Mouse (Mus musculus): Measurements from ENCODE around the gene Gpr19.
A peak's percentile ranks its signal among the peaks of the same experiment; 100 is the strongest.

Gene Gpr19

GRCm38 (mm10) chr6:134923670-134924069 is 25.3 kb upstream of the Gpr19 start:
- no peak for DNase-seq (ENCODE audit: extremely low read depth, low read depth)

- DNase-seq (ENCODE audit: extremely low read depth, low read depth) = no peak
Measured at GRCm38 (mm10) chr6:134922511-134923195, 24.3 kb upstream of the Gpr19 start.

- no peak for DNase-seq (ENCODE audit: extremely low read depth, low read depth)
Measured at GRCm38 (mm10) chr6:134921695-134922510, 23.5 kb upstream of the Gpr19 start.

- no peak for DNase-seq (ENCODE audit: extremely low read depth, low read depth)
Measured at GRCm38 (mm10) chr6:134921014-134921694, 22.8 kb upstream of the Gpr19 start.

- DNase-seq (ENCODE audit: extremely low read depth, low read depth) = peak; percentile 83
Measured at GRCm38 (mm10) chr6:134920190-134921013, 22.0 kb upstream of the Gpr19 start, which contains the start of gene Cdkn1b. TSS of gene Cdkn1b (plus strand) at chr6:134920401.

GRCm38 (mm10) chr6:134919511-134920189 is 21.3 kb upstream of the Gpr19 start:
- DNase-seq (ENCODE audit: extremely low read depth, low read depth) = no peak

- no peak for DNase-seq (ENCODE audit: extremely low read depth, low read depth)
Measured at GRCm38 (mm10) chr6:134918769-134919168, 20.4 kb upstream of the Gpr19 start.

- no peak for DNase-seq (ENCODE audit: extremely low read depth, low read depth)
Measured at GRCm38 (mm10) chr6:134917087-134917486, 18.7 kb upstream of the Gpr19 start.

GRCm38 (mm10) chr6:134916641-134917040 is 18.3 kb upstream of the Gpr19 start:
- no peak for DNase-seq (ENCODE audit: extremely low read depth, low read depth)

- no peak for DNase-seq (ENCODE audit: extremely low read depth, low read depth)
Measured at GRCm38 (mm10) chr6:134914523-134914922, 16.1 kb upstream of the Gpr19 start.

- no peak for DNase-seq (ENCODE audit: extremely low read depth, low read depth)
Measured at GRCm38 (mm10) chr6:134905811-134906210, 7.4 kb upstream of the Gpr19 start.

GRCm38 (mm10) chr6:134903891-134904884 is 5.8 kb upstream of the Gpr19 start:
- DNase-seq (ENCODE audit: extremely low read depth, low read depth) = no peak

GRCm38 (mm10) chr6:134903368-134903767 is 5.0 kb upstream of the Gpr19 start:
- DNase-seq (ENCODE audit: extremely low read depth, low read depth) = no peak

GRCm38 (mm10) chr6:134897443-134898094 is 809 bp downstream of the Gpr19 start:
- DNase-seq (ENCODE audit: extremely low read depth, low read depth) = peak; percentile 80

GRCm38 (mm10) chr6:134896570-134897436 is 1.6 kb downstream of the Gpr19 start:
- DNase-seq (ENCODE audit: extremely low read depth, low read depth) = no peak

- no peak for DNase-seq (ENCODE audit: extremely low read depth, low read depth)
Measured at GRCm38 (mm10) chr6:134890436-134890835, 7.9 kb downstream of the Gpr19 start.

- DNase-seq (ENCODE audit: extremely low read depth, low read depth) = no peak
Measured at GRCm38 (mm10) chr6:134889763-134890162, 8.6 kb downstream of the Gpr19 start.

GRCm38 (mm10) chr6:134888563-134889017 is 9.8 kb downstream of the Gpr19 start:
- no peak for DNase-seq (ENCODE audit: extremely low read depth, low read depth)

Data from MEL-GATA-1-ER (cell line).